Mouse (Mus musculus) embryonic fibroblast, embryonic 13.5 days (primary cell): Measurements from ENCODE around the gene Ddn.

Source experiments
- CTCF ChIP-seq: IDR thresholded peaks from 2 replicates; pipeline ENCODE4 v1.5.1; 2011; ENCODE audit warnings: mild to moderate bottlenecking, control low read depth, low read length, moderate library complexity, borderline replicate concordance; ENCODE audit not compliant: insufficient read depth
- POLR2A ChIP-seq: IDR thresholded peaks from 2 replicates; pipeline ENCODE4 v1.6.1; 2011; ENCODE audit warnings: low read depth, mild to moderate bottlenecking, control low read depth, low read length, moderate library complexity

GRCm38 (mm10) chr15:98788972-98789660, 20.2 kb downstream of the Ddn start:
- TF ChIP-seq CTCF (no peak), POLR2A (no peak)
